Mouse (Mus musculus) MEL (cell line): ENCODE data around the gene Cyth2. TPM values are rescaled to one million over a fixed set of nuclear protein-coding genes. Genes with fewer than 3 reads are reported as not detected.

Experiments used
- DNase-seq: peaks from one replicate; pipeline ENCODE4 v3.0.0; 2011; ENCODE audit warnings: low read depth, low spot score
- H3K27ac ChIP-seq: 2 replicates; pipeline ENCODE4 v1.5.1; 2012; ENCODE audit warnings: low read depth, mild to moderate bottlenecking, control low read depth, low read length, moderate library complexity; ENCODE audit not compliant: control insufficient read depth
- H3K27me3 ChIP-seq, 2 experiments: fragments of 150-350 bp in 1 of 2; sonication (generic) in 1 of 2; 2 replicates each; pipeline ENCODE4 v1.6.1; 2012; ENCODE audit warnings: low read length in 2 of 2, mild to moderate bottlenecking in 2 of 2, improper control_type of control experiment in 1 of 2, moderate library complexity in 1 of 2; ENCODE audit not compliant: insufficient read depth in 2 of 2, control insufficient read depth in 1 of 2
- H3K36me3 ChIP-seq, 2 experiments: 2 replicates each; pipeline ENCODE4 v1.6.1; 2012 to 2014; ENCODE audit warnings: low read length in 2 of 2, improper control_type of control experiment in 1 of 2, inconsistent platforms in 1 of 2, mild to moderate bottlenecking in 1 of 2; ENCODE audit not compliant: insufficient read depth in 2 of 2, control insufficient read depth in 1 of 2
- H3K4me1 ChIP-seq, 2 experiments: fragments of 150-350 bp in 1 of 2; sonication (generic) in 1 of 2; 2 replicates each; pipeline ENCODE4 v1.6.1; 2012; ENCODE audit warnings: low read length in 2 of 2, improper control_type of control experiment in 1 of 2, mild to moderate bottlenecking in 1 of 2; ENCODE audit not compliant: insufficient read depth in 2 of 2, control insufficient read depth in 1 of 2
- H3K4me3 ChIP-seq, 2 experiments: fragments of 150-350 bp in 1 of 2; sonication (generic) in 1 of 2; 2 replicates each; pipeline ENCODE4 v1.5.1; 2012; ENCODE audit warnings: low read depth in 2 of 2, low read length in 2 of 2, mild to moderate bottlenecking in 2 of 2, moderate library complexity in 2 of 2, control low read depth in 1 of 2, improper control_type of control experiment in 1 of 2; ENCODE audit not compliant: control insufficient read depth in 1 of 2, insufficient read depth in 1 of 2
- H3K79me2 ChIP-seq: 2 replicates; pipeline ENCODE4 v1.6.1; 2012; ENCODE audit warnings: mild to moderate bottlenecking, low read length, moderate library complexity; ENCODE audit not compliant: control insufficient read depth, poor library complexity, insufficient read depth
- H3K9ac ChIP-seq: 2 replicates; pipeline ENCODE4 v1.6.1; 2012; ENCODE audit warnings: low read depth, mild to moderate bottlenecking, control low read depth, low read length, moderate library complexity; ENCODE audit not compliant: control insufficient read depth, poor library complexity, severe bottlenecking
- H3K9me3 ChIP-seq: fragments of 150-350 bp; sonication (generic); replicated peaks from 2 replicates; pipeline ENCODE4 v1.6.1; 2012; ENCODE audit warnings: mild to moderate bottlenecking, low read length, improper control_type of control experiment, moderate library complexity; ENCODE audit not compliant: insufficient read depth
- BHLHE40 ChIP-seq: IDR thresholded peaks from 2 replicates; pipeline ENCODE4 v1.6.1; 2012; ENCODE audit warnings: low read depth, mild to moderate bottlenecking, inconsistent platforms, low read length, improper control_type of control experiment, borderline replicate concordance
- CHD1 ChIP-seq: IDR thresholded peaks from 2 replicates; pipeline ENCODE4 v1.6.1; 2012; ENCODE audit warnings: low read depth, mild to moderate bottlenecking, inconsistent platforms, low read length, improper control_type of control experiment
- CHD2 ChIP-seq: IDR thresholded peaks from 2 replicates; pipeline ENCODE4 v1.6.1; 2011; ENCODE audit warnings: low read length, improper control_type of control experiment
- E2F4 ChIP-seq: IDR thresholded peaks from 2 replicates; pipeline ENCODE4 v1.6.1; 2011; ENCODE audit warnings: low read depth, low read length, improper control_type of control experiment, borderline replicate concordance
- ELF1 ChIP-seq: IDR thresholded peaks from 2 replicates; pipeline ENCODE4 v1.6.1; 2014; ENCODE audit warnings: low read depth, mild to moderate bottlenecking, inconsistent platforms, low read length, improper control_type of control experiment, moderate library complexity
- EP300 ChIP-seq, 2 experiments: IDR thresholded peaks; 2 replicates each; pipeline ENCODE4 v1.6.1; 2011; ENCODE audit warnings: improper control_type of control experiment in 2 of 2, low read length in 2 of 2, low read depth in 1 of 2, mild to moderate bottlenecking in 1 of 2
- GATA1 ChIP-seq: IDR thresholded peaks from 2 replicates; pipeline ENCODE4 v1.6.1; 2011; ENCODE audit warnings: low read depth, low read length, improper control_type of control experiment
- HCFC1 ChIP-seq: IDR thresholded peaks from 2 replicates; pipeline ENCODE4 v1.6.1; 2012; ENCODE audit warnings: low read depth, mild to moderate bottlenecking, inconsistent platforms, low read length, improper control_type of control experiment, moderate library complexity
- JUND ChIP-seq: IDR thresholded peaks from 2 replicates; pipeline ENCODE4 v1.6.1; 2011; ENCODE audit warnings: low read depth, mild to moderate bottlenecking, improper control_type of control experiment, low read length
- KAT2A ChIP-seq: conservative IDR thresholded peaks from 2 replicates; pipeline ENCODE4 v1.6.1; 2012; ENCODE audit warnings: low read depth, low read length, improper control_type of control experiment, inconsistent platforms
- MAX ChIP-seq: IDR thresholded peaks from 2 replicates; pipeline ENCODE4 v1.6.1; 2011; ENCODE audit warnings: low read length, improper control_type of control experiment
- MAZ ChIP-seq: IDR thresholded peaks from 2 replicates; pipeline ENCODE4 v1.6.1; 2012; ENCODE audit warnings: low read depth, mild to moderate bottlenecking, inconsistent platforms, low read length, improper control_type of control experiment
- MEF2A ChIP-seq: IDR thresholded peaks from 2 replicates; pipeline ENCODE4 v1.6.1; 2014; ENCODE audit warnings: low read depth, mild to moderate bottlenecking, inconsistent platforms, low read length, improper control_type of control experiment; ENCODE audit not compliant: poor library complexity, insufficient replicate concordance, severe bottlenecking; ENCODE audit errors: extremely low read depth
- MYB ChIP-seq: IDR thresholded peaks from 2 replicates; pipeline ENCODE4 v1.6.1; 2011; ENCODE audit warnings: mild to moderate bottlenecking, low read depth, low read length, improper control_type of control experiment
- NELFE ChIP-seq: IDR thresholded peaks from 2 replicates; pipeline ENCODE4 v1.6.1; 2011; ENCODE audit warnings: low read depth, low read length, improper control_type of control experiment
- NRF1 ChIP-seq: IDR thresholded peaks from 2 replicates; pipeline ENCODE4 v1.6.1; 2014; ENCODE audit warnings: low read depth, mild to moderate bottlenecking, inconsistent platforms, low read length, improper control_type of control experiment, moderate library complexity; ENCODE audit not compliant: poor library complexity, insufficient read depth, severe bottlenecking
- POLR2A ChIP-seq, 2 experiments: IDR thresholded peaks; 2 replicates each; pipeline ENCODE4 v1.6.1; 2011 to 2012; ENCODE audit warnings: low read length in 2 of 2, mild to moderate bottlenecking in 2 of 2, control low read depth in 1 of 2, improper control_type of control experiment in 1 of 2, low read depth in 1 of 2, moderate library complexity in 1 of 2; ENCODE audit not compliant: control insufficient read depth in 1 of 2, insufficient read depth in 1 of 2, poor library complexity in 1 of 2
- POLR2AphosphoS2 ChIP-seq: IDR thresholded peaks from 2 replicates; pipeline ENCODE4 v1.6.1; 2011; ENCODE audit warnings: low read length, improper control_type of control experiment
- POLR2AphosphoS5 ChIP-seq: IDR thresholded peaks from 2 replicates; pipeline ENCODE4 v1.6.1; 2012; ENCODE audit warnings: low read depth, borderline replicate concordance, mild to moderate bottlenecking, inconsistent platforms, low read length, moderate library complexity, mixed read lengths
- RAD21 ChIP-seq: IDR thresholded peaks from 2 replicates; pipeline ENCODE4 v1.6.1; 2011; ENCODE audit warnings: mild to moderate bottlenecking, low read depth, low read length, improper control_type of control experiment
- TAL1 ChIP-seq: IDR thresholded peaks from 2 replicates; pipeline ENCODE4 v1.6.1; 2012; ENCODE audit warnings: mild to moderate bottlenecking, inconsistent platforms, low read length, moderate library complexity, mixed read lengths
- TBP ChIP-seq: IDR thresholded peaks from 2 replicates; pipeline ENCODE4 v1.8.0; 2011; ENCODE audit warnings: low read depth, low read length, improper control_type of control experiment
- TCF12 ChIP-seq: IDR thresholded peaks from 2 replicates; pipeline ENCODE4 v1.6.1; 2014; ENCODE audit warnings: low read depth, mild to moderate bottlenecking, inconsistent platforms, low read length, improper control_type of control experiment, moderate library complexity
- UBTF ChIP-seq: IDR thresholded peaks from 2 replicates; pipeline ENCODE4 v1.6.1; 2012; ENCODE audit warnings: low read depth, mild to moderate bottlenecking, inconsistent platforms, low read length, improper control_type of control experiment, moderate library complexity, borderline replicate concordance; ENCODE audit not compliant: insufficient read depth
- USF1 ChIP-seq: IDR thresholded peaks from 2 replicates; pipeline ENCODE4 v1.6.1; 2014; ENCODE audit warnings: low read depth, mild to moderate bottlenecking, inconsistent platforms, low read length, improper control_type of control experiment, moderate library complexity
- USF2 ChIP-seq, 2 experiments: IDR thresholded peaks; 2 replicates each; pipeline ENCODE4 v1.6.1; 2011 to 2012; ENCODE audit warnings: improper control_type of control experiment in 2 of 2, low read length in 2 of 2, borderline replicate concordance in 1 of 2, inconsistent platforms in 1 of 2, low read depth in 1 of 2, mild to moderate bottlenecking in 1 of 2; ENCODE audit not compliant: insufficient read depth in 1 of 2
- ZC3H11A ChIP-seq: IDR thresholded peaks from 2 replicates; pipeline ENCODE4 v1.6.1; 2012; ENCODE audit warnings: low read depth, mild to moderate bottlenecking, inconsistent platforms, low read length, improper control_type of control experiment
- ZKSCAN1 ChIP-seq: IDR thresholded peaks from 2 replicates; pipeline ENCODE4 v1.6.1; 2012; ENCODE audit warnings: low read depth, mild to moderate bottlenecking, inconsistent platforms, low read length, improper control_type of control experiment, moderate library complexity
- ZMIZ1 ChIP-seq: IDR thresholded peaks from 2 replicates; pipeline ENCODE4 v1.6.1; 2012; ENCODE audit warnings: low read depth, mild to moderate bottlenecking, inconsistent platforms, low read length, improper control_type of control experiment, moderate library complexity
- ZNF384 ChIP-seq: IDR thresholded peaks from 2 replicates; pipeline ENCODE4 v1.6.1; 2012; ENCODE audit warnings: low read depth, mild to moderate bottlenecking, inconsistent platforms, low read length, improper control_type of control experiment
- polyA plus RNA-seq, 2 experiments: library from polyadenylated mRNA; stranded (reverse) in 1 of 2; unstranded in 1 of 2; fragments of >175 nt in 1 of 2; fragments of >200 nt in 1 of 2; gene quantifications; 2 replicates each; pipeline versions ENCODE4 v1.2.1 to v1.2.4; 2012; ENCODE audit warnings: low replicate concordance in 2 of 2, low read depth in 1 of 2; ENCODE audit not compliant: insufficient read length in 2 of 2, insufficient read depth in 1 of 2, missing spikeins in 1 of 2
- total RNA-seq: library from RNA; depleted of rRNA; stranded (reverse); fragments of 300-350 nt; gene quantifications from 2 replicates; pipeline ENCODE4 v1.2.3, GENCODE M21; 2012

The Cyth2 gene
- total and polyA plus RNA-seq, 3 experiments: 52.9 to 92.2 TPM; not detected in 1

GRCm38 (mm10) chr7:45771101-45771500 is 43.3 kb downstream of the Cyth2 start:
- no peak for TF ChIP-seq CHD1
- TF ChIP-seq TCF12: no peak
- TF ChIP-seq MAZ: no peak
- TF ChIP-seq HCFC1: no peak
- no peak for TF ChIP-seq KAT2A
- TF ChIP-seq JUND: no peak
- no peak for TF ChIP-seq TAL1
- no peak for TF ChIP-seq ZNF384
- TF ChIP-seq USF1: no peak
- no peak for TF ChIP-seq BHLHE40
- no peak for TF ChIP-seq CHD2
- TF ChIP-seq TBP: no peak
- no peak for TF ChIP-seq MYB
- TF ChIP-seq EP300 (IDR thresholded peaks at IDR 0.05; ENCODE audit: low read depth in 1 of 2, low read length in 2 of 2): no peak
- no peak for TF ChIP-seq ELF1
- TF ChIP-seq NELFE: no peak
- no peak for TF ChIP-seq GATA1
- TF ChIP-seq POLR2A (IDR thresholded peaks at IDR 0.05; ENCODE audit: control insufficient read depth in 1 of 2, insufficient read depth in 1 of 2, low read depth in 1 of 2, low read length in 2 of 2, poor library complexity in 1 of 2): no peak
- no peak for TF ChIP-seq POLR2AphosphoS5
- no peak for TF ChIP-seq ZC3H11A
- Histone ChIP-seq H3K9ac (no peak overlapping the region), H3K9me3 (no peaks in the 10 kb centered on the region), H3K36me3 (no peaks in the 10 kb centered on the region), H3K79me2 (no peaks in the 10 kb centered on the region), H3K27ac (no peak overlapping the region), H3K27me3 (peaks cover 14 to 16% of the 10 kb centered on the region in 2 experiments), H3K4me1 (no peaks in the 10 kb centered on the region), H3K4me3 (no peak overlapping the region)
- no peak for DNase-seq

GRCm38 (mm10) chr7:45770427-45771082 is 43.8 kb downstream of the Cyth2 start:
- H3K4me3 ChIP-seq: peak overlapping the region in 1 of 2 experiments; percentile 7; a peak in 1 of 4 replicates
- H3K9me3 ChIP-seq: no peaks in the 10 kb centered on the region
- no peaks in the 10 kb centered on the region for H3K79me2 ChIP-seq
- DNase-seq: no peak
- no peaks in the 10 kb centered on the region for H3K36me3 ChIP-seq
- no peak overlapping the region for H3K9ac ChIP-seq
- no peaks in the 10 kb centered on the region for H3K4me1 ChIP-seq
- peaks cover 14 to 16% of the 10 kb centered on the region in 2 experiments for H3K27me3 ChIP-seq
- no peak overlapping the region for H3K27ac ChIP-seq
- TF ChIP-seq CHD1 (no peak), TBP (no peak), UBTF (no peak), USF2 (IDR thresholded peaks at IDR 0.05; ENCODE audit: borderline replicate concordance in 1 of 2, insufficient read depth in 1 of 2, low read depth in 1 of 2, low read length in 2 of 2) (no peak), ELF1 (no peak), ZC3H11A (no peak), MEF2A (no peak), POLR2AphosphoS2 (no peak), MAX (no peak), NELFE (no peak), E2F4 (no peak), MAZ (no peak), ZNF384 (no peak), ZMIZ1 (no peak), RAD21 (no peak), ZKSCAN1 (no peak), JUND (no peak), NRF1 (no peak), TAL1 (no peak)
